ENCODE assay signal across 15 mouse cellular contexts in the genomic region with DNA sequence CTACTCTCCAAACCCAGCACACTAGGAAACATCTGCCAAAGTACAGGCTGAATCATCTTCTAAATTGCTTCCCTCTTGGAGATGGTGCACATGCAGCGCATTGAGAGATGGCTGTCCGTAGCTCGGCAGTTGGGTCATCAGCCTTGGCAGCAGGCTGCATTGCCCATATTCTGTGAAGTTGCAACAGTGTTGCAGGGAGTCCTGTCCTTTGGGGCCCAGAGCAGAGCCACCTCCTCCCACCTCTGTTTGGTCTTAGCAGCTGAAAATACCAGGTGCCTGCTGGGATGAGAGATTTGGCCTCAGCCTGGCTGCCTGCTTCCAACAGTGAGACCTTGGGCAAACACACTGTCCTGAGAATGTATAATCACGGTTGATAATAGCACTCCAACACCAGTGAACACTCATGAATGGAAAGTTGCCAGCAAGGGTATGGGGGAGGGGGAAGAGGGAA. TPM values are rescaled to one million over a fixed set of nuclear protein-coding genes. Genes with fewer than 3 reads are reported as not detected.
DNase-seq lines count a peak whose midpoint lies in the region; ATAC-seq and TF ChIP-seq lines count a peak whose summit lies in the region.
"Had no signal": no experiment of that assay in that cellular context is flagged by ENCODE, and none has a peak within 500 bp of the region (broad histone marks: within the 10 kb centered on the region; RNA-seq: fewer than 3 reads in every experiment).

No protein-coding gene starts in this region.

- H3K36me3 ChIP-seq in midbrain, embryonic 13.5 days: no peaks in the 10 kb centered on the region
- H3K36me3 ChIP-seq in midbrain, embryonic 16.5 days (ENCODE audit: control insufficient read depth, insufficient read depth, low read length): no peaks in the 10 kb centered on the region
- H3K36me3 ChIP-seq in forebrain, embryonic 16.5 days (ENCODE audit: control insufficient read depth, insufficient read depth): no peaks in the 10 kb centered on the region
- H3K36me3 ChIP-seq in heart, embryonic 12.5 days: no peaks in the 10 kb centered on the region
- H3K36me3 ChIP-seq: hindbrain, embryonic 15.5 days; limb, embryonic 13.5 days; liver, embryonic 15.5 days had no signal

- intact Hi-C loops in gastrocnemius, adult 2 months (cut with DNase I): no loop called here

- H3K27me3 ChIP-seq in midbrain, embryonic 13.5 days: no peaks in the 10 kb centered on the region
- no peaks in the 10 kb centered on the region for H3K27me3 ChIP-seq in midbrain, embryonic 16.5 days (ENCODE audit: control insufficient read depth, insufficient read depth, low read depth, low read length)
- no peaks in the 10 kb centered on the region for H3K27me3 ChIP-seq in forebrain, embryonic 16.5 days (replicated peaks; ENCODE audit: control insufficient read depth, insufficient read depth, low read length)
- peaks cover 22% of the 10 kb centered on the region for H3K27me3 ChIP-seq in heart, embryonic 12.5 days (replicated peaks)
- H3K27me3 ChIP-seq: hindbrain, embryonic 15.5 days; liver, embryonic 15.5 days had no signal

- 50% methylated on average over 4 of the region's 4 CpGs for WGBS in midbrain, embryonic 13.5 days
- 33% methylated on average over 4 of the region's 4 CpGs for WGBS in midbrain, embryonic 16.5 days
- WGBS in forebrain, embryonic 16.5 days: 28% methylated on average over 4 of the region's 4 CpGs
- 58% methylated on average over 4 of the region's 4 CpGs for WGBS in heart, embryonic 12.5 days

- TF ChIP-seq CTCF in gastrocnemius, adult 2 months (IDR thresholded peaks at IDR 0.05): no peak

- H3K4me2 ChIP-seq in midbrain, embryonic 13.5 days (replicated peaks): no peak overlapping the region
- H3K4me2 ChIP-seq in midbrain, embryonic 16.5 days (ENCODE audit: low read length): no peak overlapping the region
- no peak overlapping the region for H3K4me2 ChIP-seq in forebrain, embryonic 16.5 days (ENCODE audit: low read length)
- H3K4me2 ChIP-seq in heart, embryonic 12.5 days: no peak overlapping the region
- H3K4me2 ChIP-seq: hindbrain, embryonic 15.5 days; limb, embryonic 13.5 days; liver, embryonic 15.5 days had no signal

- H3K4me3 ChIP-seq in gastrocnemius, adult 2 months: no peak overlapping the region
- H3K4me3 ChIP-seq in midbrain, embryonic 13.5 days (replicated peaks): no peak overlapping the region
- H3K4me3 ChIP-seq in midbrain, embryonic 16.5 days (ENCODE audit: low read depth, low read length): no peak overlapping the region
- no peak overlapping the region for H3K4me3 ChIP-seq in forebrain, embryonic 16.5 days (replicated peaks; ENCODE audit: low read length)
- no peak overlapping the region for H3K4me3 ChIP-seq in heart, embryonic 12.5 days
- H3K4me3 ChIP-seq: hindbrain, embryonic 15.5 days; limb, embryonic 13.5 days; liver, embryonic 15.5 days had no signal

- DNase-seq in gastrocnemius, postnatal 25 days: peak; percentile 21
- no peak for DNase-seq in gastrocnemius, adult 2 months
- DNase-seq in adrenal gland, postnatal 10 days: peak; percentile 41
- DNase-seq: cerebellum, adult 9-10 months; kidney, postnatal 10 days; right cerebral cortex, postnatal 4 days; thymus, adult 18-20 months had no signal

- peaks cover 38% of the 10 kb centered on the region for H3K4me1 ChIP-seq in midbrain, embryonic 13.5 days (replicated peaks)
- H3K4me1 ChIP-seq in midbrain, embryonic 16.5 days (ENCODE audit: control insufficient read depth, insufficient read depth, low read length): peaks cover 12% of the 10 kb centered on the region
- peaks cover 29% of the 10 kb centered on the region for H3K4me1 ChIP-seq in forebrain, embryonic 16.5 days (replicated peaks; ENCODE audit: control insufficient read depth, insufficient read depth, low read length)
- H3K4me1 ChIP-seq in heart, embryonic 12.5 days (replicated peaks): peaks cover 21% of the 10 kb centered on the region

- ATAC-seq in midbrain, embryonic 13.5 days: peak; percentile 43; the same call in 1 of the 2 replicates
- no peak for ATAC-seq in midbrain, embryonic 16.5 days
- ATAC-seq in forebrain, embryonic 16.5 days: 0 out of 2 replicates have a peak, but pooled peaks have one; percentile 18
- ATAC-seq in heart, embryonic 12.5 days (ENCODE audit: insufficient number of reproducible peaks, low FRiP score): no peak
- ATAC-seq: intestine, postnatal 0 days had no signal

- no peaks in the 10 kb centered on the region for H3K9me3 ChIP-seq in midbrain, embryonic 13.5 days
- H3K9me3 ChIP-seq in midbrain, embryonic 16.5 days (replicated peaks; ENCODE audit: control insufficient read depth, low read length, poor library complexity, severe bottlenecking): no peaks in the 10 kb centered on the region
- no peaks in the 10 kb centered on the region for H3K9me3 ChIP-seq in forebrain, embryonic 16.5 days (ENCODE audit: control insufficient read depth, low read length)
- H3K9me3 ChIP-seq in heart, embryonic 12.5 days (replicated peaks): peaks cover 1% of the 10 kb centered on the region; the same call in 1 of the 2 replicates
- H3K9me3 ChIP-seq: hindbrain, embryonic 15.5 days; limb, embryonic 13.5 days; liver, embryonic 15.5 days had no signal

- no peak overlapping the region for H3K27ac ChIP-seq in gastrocnemius, adult 2 months
- no peak overlapping the region for H3K27ac ChIP-seq in midbrain, embryonic 13.5 days
- no peak overlapping the region for H3K27ac ChIP-seq in midbrain, embryonic 16.5 days (ENCODE audit: low read length)
- no peak overlapping the region for H3K27ac ChIP-seq in forebrain, embryonic 16.5 days (ENCODE audit: low read length)
- no peak overlapping the region for H3K27ac ChIP-seq in heart, embryonic 12.5 days (ENCODE audit: poor library complexity, severe bottlenecking)
- H3K27ac ChIP-seq: hindbrain, embryonic 15.5 days; limb, embryonic 13.5 days; liver, embryonic 15.5 days had no signal

- H3K9ac ChIP-seq in midbrain, embryonic 13.5 days (replicated peaks): no peak overlapping the region
- H3K9ac ChIP-seq in midbrain, embryonic 16.5 days (ENCODE audit: low read depth, low read length): no peak overlapping the region
- H3K9ac ChIP-seq in forebrain, embryonic 16.5 days (replicated peaks; ENCODE audit: low read depth, low read length): no peak overlapping the region
- H3K9ac ChIP-seq in heart, embryonic 12.5 days: no peak overlapping the region
- H3K9ac ChIP-seq: hindbrain, embryonic 15.5 days; limb, embryonic 13.5 days; liver, embryonic 15.5 days had no signal

RNA-seq across cellular contexts. Expression of gene Rtl6, which starts 30.8 kb away (rescaled TPM):
- 1 to 10 TPM; 3.1 to 3.2 TPM for total RNA-seq in gastrocnemius, postnatal 25 days (2021)
- total RNA-seq in gastrocnemius, adult 2 months (2021): 1 to 10 TPM; 3.4 to 4.3 TPM
- 57.8 and 62.2 TPM in 2 replicates for polyA plus RNA-seq in midbrain, embryonic 13.5 days (2015; fragmentation: Nextera tagmentation; extraction: Ambion mirVana)
- polyA plus RNA-seq in midbrain, embryonic 16.5 days (2015; fragmentation: Nextera tagmentation; extraction: Ambion mirVana): 75.4 and 79.1 TPM in 2 replicates
- 1 to 10 TPM; 6.6 to 9.5 TPM for total RNA-seq in adrenal gland, postnatal 10 days (2021)
- 72.1 and 74.8 TPM in 2 replicates for polyA plus RNA-seq in forebrain, embryonic 16.5 days (2015; fragmentation: Nextera tagmentation; extraction: Ambion mirVana)
- polyA plus RNA-seq in heart, embryonic 12.5 days (2016; fragmentation: Nextera tagmentation; extraction: Ambion mirVana): 13.1 and 14.1 TPM in 2 replicates

Comparison
In these comparisons a context has a peak if more than half of its experiments do, and no peak if none do; other contexts are left out.
1. ATAC-seq: peak in midbrain, embryonic 13.5 days (single experiment) and forebrain, embryonic 16.5 days (single experiment); none in midbrain, embryonic 16.5 days (single experiment) and heart, embryonic 12.5 days (single experiment).